ENCODE assay signal across 8 mouse cellular contexts in the genomic region with DNA sequence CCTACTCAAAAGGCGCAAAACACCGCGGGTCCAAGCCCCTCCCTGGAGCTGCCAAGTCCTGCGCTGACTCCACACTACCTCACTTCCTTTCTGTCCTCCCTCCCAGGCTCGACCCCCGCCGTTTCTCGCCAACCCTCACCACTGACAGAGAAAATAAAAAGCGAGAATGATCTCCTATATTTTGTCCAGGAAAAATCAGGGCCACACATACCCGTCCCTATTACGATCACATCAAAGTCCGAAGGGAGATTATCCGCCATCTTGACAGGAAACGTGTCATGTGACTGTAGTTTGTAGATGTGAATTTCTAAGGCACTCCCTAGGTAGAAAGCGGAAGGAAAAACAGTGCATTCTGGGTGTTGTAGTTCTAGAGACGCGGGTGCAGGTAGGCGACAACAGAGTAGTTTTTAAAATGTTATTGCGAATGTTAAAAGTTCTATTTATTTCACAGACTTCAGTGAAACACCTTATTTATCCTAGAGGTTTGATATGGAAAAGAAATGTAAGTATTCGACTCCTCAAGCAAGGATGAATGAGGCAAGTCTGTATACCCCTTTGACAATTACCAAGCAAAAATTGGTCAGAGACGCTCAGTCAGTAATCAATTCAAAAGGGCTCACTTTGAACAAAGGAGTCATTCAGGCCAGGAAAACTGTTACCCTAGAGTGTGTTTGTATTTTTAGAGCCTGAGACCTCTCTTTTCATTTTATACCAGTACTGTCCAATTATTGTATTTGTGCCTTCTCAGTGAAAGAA. TPM values are rescaled to one million over a fixed set of nuclear protein-coding genes. Genes with fewer than 3 reads are reported as not detected.
DNase-seq lines count a peak whose midpoint lies in the region; ATAC-seq and TF ChIP-seq lines count a peak whose summit lies in the region.

A gene (minus strand): TSS at position 288 of the 756 bp plus-strand sequence.

- DNase-seq in Muller cell, postnatal 12 days (ENCODE audit: inconsistent ontology term): peak; percentile 79
- peak; percentile 56 to 66 for DNase-seq in cerebellum, adult 18-20 months
- DNase-seq in heart, postnatal 4 days: peak; percentile 25
- DNase-seq in layer of hippocampus, adult 2 months (ENCODE audit: low spot score in 2 of 2): peak; percentile 41 to 64
- DNase-seq in lung, adult 2 months: peak; percentile 39
- peak; percentile 59 for DNase-seq in testis, postnatal 14 days (ENCODE audit: low spot score)

- no peaks in the 10 kb centered on the region for H3K36me3 ChIP-seq in forebrain, embryonic 15.5 days
- no peaks in the 10 kb centered on the region for H3K36me3 ChIP-seq in neural tube, embryonic 15.5 days

- 16% methylated on average over 21 of the region's 21 CpGs for WGBS in forebrain, embryonic 15.5 days
- 19% methylated on average over 21 of the region's 21 CpGs for WGBS in lung, adult 2 months
- 17% methylated on average over 21 of the region's 21 CpGs for WGBS in neural tube, embryonic 15.5 days

- no peaks in the 10 kb centered on the region for H3K4me1 ChIP-seq in forebrain, embryonic 15.5 days
- no peaks in the 10 kb centered on the region for H3K4me1 ChIP-seq in lung, adult 2 months (ENCODE audit: control insufficient read depth, insufficient read depth, low read length)
- no peaks in the 10 kb centered on the region for H3K4me1 ChIP-seq in neural tube, embryonic 15.5 days

- peak within 1 kb of the TSS; percentile 90 for H3K27ac ChIP-seq in forebrain, embryonic 15.5 days (replicated peaks)
- peak within 1 kb of the TSS; percentile 93 for H3K27ac ChIP-seq in layer of hippocampus, adult 2 months
- peak within 1 kb of the TSS; percentile 89 for H3K27ac ChIP-seq in neural tube, embryonic 15.5 days (replicated peaks)

- TF ChIP-seq CTCF in layer of hippocampus, adult 2 months (conservative IDR thresholded peaks at IDR 0.05): no peak
- no peak for TF ChIP-seq CTCF in lung, adult 2 months (IDR thresholded peaks at IDR 0.05; ENCODE audit: insufficient read depth, low read length)

- no peaks in the 10 kb centered on the region for H3K27me3 ChIP-seq in forebrain, embryonic 15.5 days
- H3K27me3 ChIP-seq in neural tube, embryonic 15.5 days (replicated peaks): no peaks in the 10 kb centered on the region

- peak; percentile 18; the same call in 1 of the 2 replicates for TF ChIP-seq POLR2A in lung, adult 2 months (IDR thresholded peaks at IDR 0.05; ENCODE audit: borderline replicate concordance, extremely low read depth, low read depth, low read length)

- ATAC-seq in forebrain, embryonic 15.5 days (replicated peaks): peak; percentile 96
- ATAC-seq in neural tube, embryonic 15.5 days (ENCODE audit: low FRiP score): peak; percentile 95

- H3K4me2 ChIP-seq in forebrain, embryonic 15.5 days (replicated peaks): peak within 1 kb of the TSS; percentile 39
- peak within 1 kb of the TSS; percentile 51 for H3K4me2 ChIP-seq in neural tube, embryonic 15.5 days

- H3K9ac ChIP-seq in forebrain, embryonic 15.5 days (replicated peaks): peak within 1 kb of the TSS; percentile 53
- H3K9ac ChIP-seq in neural tube, embryonic 15.5 days (replicated peaks): peak within 1 kb of the TSS; percentile 54

- no peaks in the 10 kb centered on the region for H3K9me3 ChIP-seq in forebrain, embryonic 15.5 days
- H3K9me3 ChIP-seq in neural tube, embryonic 15.5 days (replicated peaks): no peaks in the 10 kb centered on the region

- peak within 1 kb of the TSS; percentile 54 for H3K4me3 ChIP-seq in forebrain, embryonic 15.5 days
- peak within 1 kb of the TSS; percentile 71 for H3K4me3 ChIP-seq in layer of hippocampus, adult 2 months
- H3K4me3 ChIP-seq in lung, adult 2 months (replicated peaks; ENCODE audit: extremely low read depth, low read depth, low read length): peak within 1 kb of the TSS; percentile 84
- peak within 1 kb of the TSS; percentile 50 for H3K4me3 ChIP-seq in neural tube, embryonic 15.5 days (replicated peaks)

RNA-seq across cellular contexts. Expression of the gene that starts here (rescaled TPM):
- 12.2 and 13.1 TPM in 2 replicates for polyA plus RNA-seq in forebrain, embryonic 15.5 days (2015; fragmentation: Nextera tagmentation; extraction: Ambion mirVana)
- 10 to 100 TPM; 13.9 to 16.1 TPM for total RNA-seq in heart, postnatal 4 days (2021)
- total RNA-seq in layer of hippocampus, adult 2 months (2021): 10 to 100 TPM; 35.8 to 38.0 TPM
- 1.2 and 2.0 TPM in 2 replicates for polyA plus RNA-seq in lung, adult 2 months (2012; rRNA removed)
- polyA plus RNA-seq in neural tube, embryonic 15.5 days (2015; fragmentation: Nextera tagmentation; extraction: Ambion mirVana): 12.8 TPM in 2 replicates

Comparison
In these comparisons a context has a peak if more than half of its experiments do, and no peak if none do; other contexts are left out.
1. Peak in every context shown above with its lines: DNase-seq, ATAC-seq, H3K4me3 ChIP-seq and H3K27ac ChIP-seq.
2. DNase-seq: peak in every context shown above with its lines; median percentile 79 in Muller cell, postnatal 12 days; 61 in cerebellum, adult 18-20 months; 59 in testis, postnatal 14 days; 52 in layer of hippocampus, adult 2 months; 39 in lung, adult 2 months; 25 in heart, postnatal 4 days.